Mouse (Mus musculus) midbrain, embryonic 14.5 days (tissue): Measurements from ENCODE around the gene Cdk14. TPM values are rescaled to one million over a fixed set of nuclear protein-coding genes. Genes with fewer than 3 reads are reported as not detected.

ENCODE experiments used
- ATAC-seq: fragments of 200-750 bp; cut with Nextera tagmentation; 2 replicates; pipeline ENCODE4 v1.8.0; 2017; ENCODE audit warnings: moderate number of reproducible peaks, moderate library complexity; ENCODE audit not compliant: low FRiP score, low TSS enrichment
- DNase-seq: peaks from one replicate; pipeline ENCODE4 v3.0.0-alpha.2; 2015
- H3K27ac ChIP-seq: fragments of 300-500 bp; sonication (generic); replicated peaks from 2 replicates; pipeline ENCODE4 v1.5.1; 2014; ENCODE audit warnings: mild to moderate bottlenecking, low read depth, low read length, moderate library complexity
- H3K27me3 ChIP-seq: fragments of 300-500 bp; sonication (generic); 2 replicates; pipeline ENCODE4 v1.6.1; 2014; ENCODE audit warnings: low read length, control low read depth, mixed read lengths; ENCODE audit not compliant: control insufficient read depth, insufficient read depth
- H3K36me3 ChIP-seq: fragments of 300-500 bp; sonication (generic); 2 replicates; pipeline ENCODE4 v1.6.1; 2014; ENCODE audit warnings: low read length, control low read depth; ENCODE audit not compliant: control insufficient read depth, insufficient read depth
- H3K4me1 ChIP-seq: fragments of 300-500 bp; sonication (generic); 2 replicates; pipeline ENCODE4 v1.6.1; 2014; ENCODE audit warnings: mild to moderate bottlenecking, antibody characterized with exemption, low read length, control low read depth; ENCODE audit not compliant: control insufficient read depth, insufficient read depth
- H3K4me2 ChIP-seq: fragments of 300-500 bp; sonication (generic); 2 replicates; pipeline ENCODE4 v1.6.1; 2014; ENCODE audit warnings: mild to moderate bottlenecking, low read length, moderate library complexity
- H3K4me3 ChIP-seq: fragments of 300-500 bp; sonication (generic); replicated peaks from 2 replicates; pipeline ENCODE4 v1.5.1; 2014; ENCODE audit warnings: low read depth, low read length
- H3K9ac ChIP-seq: fragments of 300-500 bp; sonication (generic); replicated peaks from 2 replicates; pipeline ENCODE4 v1.6.1; 2014; ENCODE audit warnings: mild to moderate bottlenecking, low read length, moderate library complexity
- H3K9me3 ChIP-seq: fragments of 300-500 bp; sonication (generic); 2 replicates; pipeline ENCODE4 v1.6.1; 2016; ENCODE audit warnings: low read length, control low read depth, mixed read lengths; ENCODE audit not compliant: control insufficient read depth
- WGBS: fragments of 180-500 bp; shearing (Covaris S2); extraction: QIAGEN DNeasy Blood & Tissue Kit; methylation state at CpG from one replicate; pipeline ENCODE4 v1.1.7; 2014; 5-methylcytosine and 5-hydroxymethylcytosine counted together
- polyA plus RNA-seq: library from polyadenylated mRNA; unstranded; fragments of >200 nt; fragmentation: Nextera tagmentation; extraction: Ambion mirVana; gene quantifications from 2 replicates; pipeline ENCODE4 v1.2.1, GENCODE M21; 2014

Cdk14 gene
- polyA plus RNA-seq, 1 experiment from 2014 or later: 54.0 TPM

GRCm38 (mm10) chr5:4786816-4787215, 633.3 kb downstream of the Cdk14 start:
- 86% methylated on average over 3 of the region's 3 CpGs for WGBS
- ATAC-seq: no peak
- no peak overlapping the region for H3K4me2 ChIP-seq

GRCm38 (mm10) chr5:4778274-4778673, 641.8 kb downstream of the Cdk14 start:
- Histone ChIP-seq H3K9me3 (no peaks in the 10 kb centered on the region), H3K27ac (no peak overlapping the region), H3K9ac (no peak overlapping the region), H3K27me3 (peaks cover 3% of the 10 kb centered on the region; the same call in 1 of the 2 replicates), H3K4me3 (no peak overlapping the region), H3K4me2 (no peak overlapping the region), H3K4me1 (peaks cover 7% of the 10 kb centered on the region; the same call in 1 of the 2 replicates), H3K36me3 (no peaks in the 10 kb centered on the region)
- ATAC-seq (no peak), DNase-seq (no peak)
- 69% methylated on average over 3 of the region's 3 CpGs for WGBS

More at GRCm38 (mm10) chr5:4786816-4787215, 633.3 kb downstream of the Cdk14 start:
- H3K36me3 ChIP-seq: no peaks in the 10 kb centered on the region
- peaks cover 7% of the 10 kb centered on the region for H3K4me1 ChIP-seq
- no peak overlapping the region for H3K27ac ChIP-seq
- H3K27me3 ChIP-seq: no peaks in the 10 kb centered on the region
- H3K4me3 ChIP-seq: no peak overlapping the region
- H3K9me3 ChIP-seq: no peaks in the 10 kb centered on the region
- DNase-seq: no peak
- no peak overlapping the region for H3K9ac ChIP-seq

GRCm38 (mm10) chr5:4776495-4776894, 643.6 kb downstream of the Cdk14 start:
- ATAC-seq (no peak), DNase-seq (no peak)
- Histone ChIP-seq H3K4me2 (no peak overlapping the region), H3K9ac (no peak overlapping the region), H3K27ac (no peak overlapping the region), H3K27me3 (peaks cover 3% of the 10 kb centered on the region; the same call in 1 of the 2 replicates), H3K9me3 (no peaks in the 10 kb centered on the region), H3K4me1 (peaks cover 8% of the 10 kb centered on the region; the same call in 1 of the 2 replicates), H3K36me3 (no peaks in the 10 kb centered on the region), H3K4me3 (no peak overlapping the region)
- WGBS: 77% methylated on average over 2 of the region's 2 CpGs

GRCm38 (mm10) chr5:4773090-4773772, 646.9 kb downstream of the Cdk14 start:
- ATAC-seq (no peak), DNase-seq (peak; percentile 42)
- WGBS: 11% methylated on average over 9 of the region's 9 CpGs
- H3K36me3 ChIP-seq: no peaks in the 10 kb centered on the region
- no peak overlapping the region for H3K9ac ChIP-seq
- no peaks in the 10 kb centered on the region for H3K27me3 ChIP-seq
- no peak overlapping the region for H3K4me3 ChIP-seq
- H3K4me1 ChIP-seq: peaks cover 8% of the 10 kb centered on the region; the same call in 1 of the 2 replicates
- peak overlapping the region; percentile 41; the same call in 1 of the 2 replicates for H3K27ac ChIP-seq
- H3K4me2 ChIP-seq: no peak overlapping the region
- no peaks in the 10 kb centered on the region for H3K9me3 ChIP-seq

GRCm38 (mm10) chr5:4770609-4771008, 649.5 kb downstream of the Cdk14 start:
- H3K36me3 ChIP-seq: no peaks in the 10 kb centered on the region
- ATAC-seq (no peak), DNase-seq (no peak)
- no peak overlapping the region for H3K4me2 ChIP-seq
- no peaks in the 10 kb centered on the region for H3K27me3 ChIP-seq
- H3K4me1 ChIP-seq: peaks cover 8% of the 10 kb centered on the region; the same call in 1 of the 2 replicates
- no peak overlapping the region for H3K9ac ChIP-seq
- no peak overlapping the region for H3K4me3 ChIP-seq
- WGBS: 81% methylated on average over 1 of the region's 1 CpGs
- H3K27ac ChIP-seq: no peak overlapping the region
- no peaks in the 10 kb centered on the region for H3K9me3 ChIP-seq

GRCm38 (mm10) chr5:4767896-4768295, 652.2 kb downstream of the Cdk14 start:
- Histone ChIP-seq H3K4me3 (no peak overlapping the region), H3K27me3 (no peaks in the 10 kb centered on the region), H3K36me3 (no peaks in the 10 kb centered on the region), H3K4me1 (no peaks in the 10 kb centered on the region), H3K9ac (no peak overlapping the region), H3K4me2 (no peak overlapping the region), H3K9me3 (no peaks in the 10 kb centered on the region), H3K27ac (no peak overlapping the region)
- DNase-seq (no peak), ATAC-seq (no peak)
- 73% methylated on average over 2 of the region's 2 CpGs for WGBS

- 69% methylated on average over 5 of the region's 5 CpGs for WGBS
- no peak overlapping the region for H3K4me3 ChIP-seq
- H3K27me3 ChIP-seq: no peaks in the 10 kb centered on the region
- H3K4me1 ChIP-seq: no peaks in the 10 kb centered on the region
- ATAC-seq (no peak), DNase-seq (no peak)
- H3K36me3 ChIP-seq: no peaks in the 10 kb centered on the region
- no peak overlapping the region for H3K9ac ChIP-seq
- no peaks in the 10 kb centered on the region for H3K9me3 ChIP-seq
- H3K4me2 ChIP-seq: no peak overlapping the region
- no peak overlapping the region for H3K27ac ChIP-seq
Observed at GRCm38 (mm10) chr5:4766719-4767118, 653.4 kb downstream of the Cdk14 start.

- H3K9me3 ChIP-seq: no peaks in the 10 kb centered on the region
- DNase-seq: no peak
- H3K4me3 ChIP-seq: no peak overlapping the region
- H3K9ac ChIP-seq: no peak overlapping the region
- no peaks in the 10 kb centered on the region for H3K27me3 ChIP-seq
- H3K36me3 ChIP-seq: no peaks in the 10 kb centered on the region
- peaks cover 4% of the 10 kb centered on the region; the same call in 1 of the 2 replicates for H3K4me1 ChIP-seq
- H3K4me2 ChIP-seq: no peak overlapping the region
- ATAC-seq: no peak
- H3K27ac ChIP-seq: no peak overlapping the region
Observed at GRCm38 (mm10) chr5:4761891-4762290, 658.2 kb downstream of the Cdk14 start.
